Mouse (Mus musculus) erythroblast, embryonic 14.5 days (primary cell): ENCODE results near the gene Mdm1. TPM values are rescaled to one million over a fixed set of nuclear protein-coding genes. Genes with fewer than 3 reads are reported as not detected.
A peak's percentile ranks its signal among the peaks of the same experiment; 100 is the strongest.

Source experiments
- H3K27me3 ChIP-seq: 2 replicates; pipeline ENCODE4 v1.6.1; 2012; ENCODE audit warnings: inconsistent platforms; ENCODE audit not compliant: control insufficient read depth
- H3K36me3 ChIP-seq: 2 replicates; pipeline ENCODE4 v1.6.1; 2012; ENCODE audit warnings: mild to moderate bottlenecking, inconsistent platforms; ENCODE audit not compliant: control insufficient read depth
- H3K4me1 ChIP-seq: 2 replicates; pipeline ENCODE4 v1.6.1; 2012; ENCODE audit warnings: inconsistent platforms; ENCODE audit not compliant: control insufficient read depth
- H3K4me3 ChIP-seq: replicated peaks from 2 replicates; pipeline ENCODE3; 2012; ENCODE audit warnings: moderate library complexity, mild to moderate bottlenecking, inconsistent platforms
- H3K9me3 ChIP-seq: 2 replicates; pipeline ENCODE4 v1.6.1; 2012; ENCODE audit warnings: low read length, inconsistent platforms, mixed read lengths; ENCODE audit not compliant: control insufficient read depth
- GATA1 ChIP-seq: IDR thresholded peaks from 2 replicates; pipeline ENCODE4 v1.6.1; 2012; ENCODE audit warnings: low read length, inconsistent platforms, mixed read lengths
- TAL1 ChIP-seq: IDR thresholded peaks from 3 replicates; pipeline ENCODE4 v1.6.1; 2012; ENCODE audit warnings: low read length, inconsistent platforms, mixed read lengths
- polyA plus RNA-seq: library from polyadenylated mRNA; stranded (reverse); fragments of >175 nt; gene quantifications from 2 replicates; pipeline ENCODE4 v1.2.3, GENCODE M21; 2012

Gene Mdm1
- 1.4 and 2.1 TPM in 2 replicates for polyA plus RNA-seq

- H3K36me3 ChIP-seq = peaks cover 3% of the 10 kb centered on the region; the same call in 1 of the 2 replicates
- H3K4me3 ChIP-seq = peak within 1 kb of the TSS; percentile 82
- no peaks in the 10 kb centered on the region for H3K27me3 ChIP-seq
- H3K9me3 ChIP-seq = no peaks in the 10 kb centered on the region
- TF ChIP-seq GATA1 (no peak), TAL1 (no peak)
- peaks cover 22% of the 10 kb centered on the region for H3K4me1 ChIP-seq
Measured at GRCm38 (mm10) chr10:118141018-118141883, at the start of gene Mdm1. Mdm1 (plus strand) TSS chr10:118141811.

- H3K4me1 ChIP-seq = no peaks in the 10 kb centered on the region
- TF ChIP-seq TAL1 (no peak), GATA1 (no peak)
- H3K9me3 ChIP-seq = peaks cover 4% of the 10 kb centered on the region; the same call in 1 of the 2 replicates
Measured at GRCm38 (mm10) chr10:118092745-118093144, 48.9 kb upstream of the Mdm1 start.

DNA sequence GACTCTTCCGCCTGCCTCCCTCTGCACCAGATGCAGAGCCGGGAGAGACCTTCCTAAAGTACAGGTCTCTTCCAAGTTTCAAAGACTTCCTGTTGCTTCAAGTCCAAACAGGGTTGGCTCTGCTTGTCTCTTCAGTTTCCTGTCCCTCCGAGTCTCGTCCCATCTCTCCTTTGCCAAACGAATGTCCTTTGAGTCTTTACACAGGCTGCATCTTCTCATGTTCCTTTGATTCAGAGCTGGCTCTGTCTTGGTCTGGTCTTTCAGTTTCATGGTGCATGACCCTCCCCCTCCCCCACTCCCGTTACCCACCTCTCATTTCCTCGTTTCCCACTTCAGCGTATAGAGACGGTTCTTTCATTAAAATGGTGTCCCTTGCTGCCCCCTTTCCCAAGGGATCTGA, 47.9 kb upstream of the Mdm1 start:
- no peak overlapping the region for H3K4me3 ChIP-seq
- no peaks in the 10 kb centered on the region for H3K36me3 ChIP-seq
- TF ChIP-seq TAL1 (no peak), GATA1 (no peak)
- peaks cover 4% of the 10 kb centered on the region; the same call in 1 of the 2 replicates for H3K9me3 ChIP-seq
- H3K4me1 ChIP-seq = no peaks in the 10 kb centered on the region
- H3K27me3 ChIP-seq = no peaks in the 10 kb centered on the region

More at GRCm38 (mm10) chr10:118092745-118093144, 48.9 kb upstream of the Mdm1 start:
- no peaks in the 10 kb centered on the region for H3K36me3 ChIP-seq
- H3K4me3 ChIP-seq = no peak overlapping the region
- no peaks in the 10 kb centered on the region for H3K27me3 ChIP-seq

DNA sequence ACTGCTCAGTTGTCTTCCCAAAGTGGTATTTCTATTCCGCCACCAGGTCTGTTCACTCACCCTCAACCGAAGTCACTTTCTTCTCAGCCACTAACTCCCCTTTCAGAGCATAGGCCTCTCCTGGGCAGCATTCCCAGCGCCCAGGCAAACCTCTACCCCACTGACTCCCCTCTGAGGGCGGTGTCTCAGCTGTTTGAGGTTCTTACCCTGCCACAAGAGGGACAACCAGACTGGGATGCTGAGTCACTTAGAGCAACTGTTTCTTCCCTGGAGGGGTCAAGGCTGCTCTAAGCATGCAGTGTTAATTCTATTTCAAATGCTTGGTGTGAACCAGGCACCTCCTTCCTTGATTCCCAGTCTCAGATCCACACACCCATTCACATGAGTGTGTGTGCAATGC, 46.8 kb upstream of the Mdm1 start:
- no peaks in the 10 kb centered on the region for H3K36me3 ChIP-seq
- no peaks in the 10 kb centered on the region for H3K4me1 ChIP-seq
- no peaks in the 10 kb centered on the region for H3K27me3 ChIP-seq
- H3K4me3 ChIP-seq = no peak overlapping the region
- peaks cover 4% of the 10 kb centered on the region; the same call in 1 of the 2 replicates for H3K9me3 ChIP-seq
- TF ChIP-seq TAL1 = no peak
- TF ChIP-seq GATA1 = no peak

- TF ChIP-seq GATA1 = no peak
- no peaks in the 10 kb centered on the region for H3K4me1 ChIP-seq
Measured at GRCm38 (mm10) chr10:118096223-118096622, 45.4 kb upstream of the Mdm1 start.

GRCm38 (mm10) chr10:118097898-118098297, 43.7 kb upstream of the Mdm1 start:
- no peaks in the 10 kb centered on the region for H3K36me3 ChIP-seq
- no peaks in the 10 kb centered on the region for H3K27me3 ChIP-seq
- H3K9me3 ChIP-seq = peaks cover 4% of the 10 kb centered on the region; the same call in 1 of the 2 replicates
- no peaks in the 10 kb centered on the region for H3K4me1 ChIP-seq
- H3K4me3 ChIP-seq = no peak overlapping the region
- TF ChIP-seq TAL1 (no peak), GATA1 (no peak)

More at GRCm38 (mm10) chr10:118096223-118096622, 45.4 kb upstream of the Mdm1 start:
- H3K36me3 ChIP-seq = no peaks in the 10 kb centered on the region
- H3K4me3 ChIP-seq = no peak overlapping the region
- H3K27me3 ChIP-seq = no peaks in the 10 kb centered on the region
- H3K9me3 ChIP-seq = peaks cover 4% of the 10 kb centered on the region; the same call in 1 of the 2 replicates

GRCm38 (mm10) chr10:118100570-118100969, 41.0 kb upstream of the Mdm1 start:
- peaks cover 4% of the 10 kb centered on the region; the same call in 1 of the 2 replicates for H3K9me3 ChIP-seq
- H3K4me3 ChIP-seq = no peak overlapping the region
- H3K36me3 ChIP-seq = no peaks in the 10 kb centered on the region
- TF ChIP-seq GATA1 = no peak
- TF ChIP-seq TAL1 = no peak
- H3K4me1 ChIP-seq = peaks cover 6% of the 10 kb centered on the region
- H3K27me3 ChIP-seq = peaks cover 2% of the 10 kb centered on the region; the same call in 1 of the 2 replicates

DNA sequence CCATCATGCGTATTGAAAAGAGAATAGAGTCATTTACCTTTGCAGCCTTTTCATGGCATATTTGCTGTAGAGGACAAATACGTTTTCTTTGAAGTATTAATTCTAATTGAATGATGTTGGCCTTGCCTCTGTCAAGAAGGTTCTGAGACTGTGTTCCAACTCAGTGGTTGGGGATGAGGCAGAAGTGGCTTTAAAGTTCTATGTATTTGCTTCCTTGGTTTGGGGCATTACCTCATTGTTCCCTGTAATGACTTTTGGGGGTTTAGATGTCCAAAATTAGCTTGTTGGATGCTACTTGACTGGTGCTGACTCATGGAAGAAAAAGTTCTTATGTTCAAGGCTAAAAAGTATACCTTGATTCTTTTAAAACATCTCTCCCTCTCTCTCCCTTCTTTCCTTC, 40.6 kb upstream of the Mdm1 start:
- H3K4me1 ChIP-seq = peaks cover 6% of the 10 kb centered on the region
- H3K27me3 ChIP-seq = peaks cover 2% of the 10 kb centered on the region; the same call in 1 of the 2 replicates
- no peak overlapping the region for H3K4me3 ChIP-seq
- peaks cover 4% of the 10 kb centered on the region; the same call in 1 of the 2 replicates for H3K9me3 ChIP-seq
- TF ChIP-seq TAL1 (no peak), GATA1 (no peak)
- no peaks in the 10 kb centered on the region for H3K36me3 ChIP-seq

DNA sequence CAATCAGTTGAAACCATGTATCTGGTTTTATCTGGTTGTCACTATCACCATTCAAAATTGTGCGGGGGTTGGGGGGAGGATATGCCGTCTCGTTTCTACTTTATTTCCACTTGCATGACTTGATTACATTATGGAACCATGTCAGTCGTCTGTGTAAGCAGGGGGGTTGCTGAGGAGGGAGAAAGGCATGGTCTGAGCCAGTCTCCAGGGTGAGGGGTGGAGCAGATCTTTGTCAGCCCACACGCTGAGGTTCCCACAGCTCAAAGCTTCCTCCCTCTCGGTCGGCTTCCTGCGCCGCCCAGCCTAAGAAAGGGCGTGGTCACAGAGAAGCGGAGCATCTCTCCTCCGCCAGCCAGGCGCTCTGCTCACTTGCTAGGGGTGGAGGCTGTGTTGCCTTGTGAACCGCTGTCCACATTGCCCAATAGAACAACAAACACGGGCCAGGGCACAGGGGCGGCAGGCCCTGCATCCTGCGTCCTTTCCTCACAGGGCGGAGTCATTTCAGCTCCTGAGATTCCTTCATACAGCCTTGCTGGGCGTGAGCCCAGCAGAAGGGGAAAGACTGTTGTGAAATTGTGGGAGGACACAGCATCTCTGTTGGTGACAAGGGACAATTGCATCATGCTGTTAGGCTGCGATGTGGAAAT, 38.5 kb upstream of the Mdm1 start:
- H3K36me3 ChIP-seq = no peaks in the 10 kb centered on the region
- H3K4me3 ChIP-seq = no peak overlapping the region
- TF ChIP-seq GATA1 = no peak
- no peak for TF ChIP-seq TAL1
- H3K27me3 ChIP-seq = peaks cover 2% of the 10 kb centered on the region; the same call in 1 of the 2 replicates
- H3K4me1 ChIP-seq = peaks cover 6% of the 10 kb centered on the region
- H3K9me3 ChIP-seq = no peaks in the 10 kb centered on the region
